Mouse (Mus musculus) c-Kit-negative CD71-positive TER-119-positive erythroid progenitor cells, embryonic 14.5 days (primary cell): ENCODE results near the gene Dmtf1.

Experiments
- DNase-seq: peaks from one replicate; pipeline ENCODE4 v3.0.0-alpha.2; 2013; ENCODE audit warnings: low read depth, low spot score

Gene Dmtf1

DNA sequence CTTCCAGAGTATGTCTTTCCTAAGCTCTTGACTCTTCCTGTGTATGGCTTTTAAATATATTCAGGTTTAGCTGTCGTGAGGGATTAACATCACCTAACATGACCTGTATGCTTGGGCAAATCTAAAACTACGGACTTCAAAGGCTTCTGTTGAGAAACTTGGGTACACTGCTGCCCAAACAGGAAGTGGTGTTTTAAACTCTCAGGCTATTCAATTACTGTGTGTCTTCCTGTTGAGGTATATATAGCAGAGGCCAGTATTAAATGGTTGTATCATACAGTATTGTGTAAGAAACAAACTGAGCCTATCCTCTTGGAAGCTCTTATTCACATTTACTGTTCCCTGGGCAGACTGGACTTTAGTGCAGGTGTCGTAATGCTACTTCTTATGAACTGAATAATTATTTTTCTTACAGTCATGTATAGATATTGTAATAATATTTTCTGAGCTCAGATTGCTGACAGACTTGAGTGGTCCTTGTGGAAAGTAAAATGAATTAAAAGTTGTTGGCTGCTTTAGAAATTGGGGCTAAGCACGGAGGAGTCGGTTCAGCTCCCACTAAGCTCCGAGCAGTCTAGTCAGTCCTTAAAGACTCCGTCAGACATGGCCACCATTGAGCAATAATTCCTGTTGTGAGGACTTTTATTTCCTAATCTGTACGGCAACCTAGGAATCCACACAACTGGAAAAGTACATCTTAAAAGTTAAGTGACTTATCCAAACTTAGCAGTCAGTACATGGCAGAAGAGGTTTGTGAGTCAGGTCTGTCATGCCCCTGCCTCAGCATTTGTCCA, 54.1 kb downstream of the Dmtf1 start:
- no peak for DNase-seq

GRCm38 (mm10) chr5:9106806-9107205, 54.8 kb downstream of the Dmtf1 start:
- no peak for DNase-seq

- no peak for DNase-seq
Measured at GRCm38 (mm10) chr5:9103958-9104357, 57.6 kb downstream of the Dmtf1 start.

GRCm38 (mm10) chr5:9102696-9103095, 58.9 kb downstream of the Dmtf1 start:
- DNase-seq, result no peak

DNA sequence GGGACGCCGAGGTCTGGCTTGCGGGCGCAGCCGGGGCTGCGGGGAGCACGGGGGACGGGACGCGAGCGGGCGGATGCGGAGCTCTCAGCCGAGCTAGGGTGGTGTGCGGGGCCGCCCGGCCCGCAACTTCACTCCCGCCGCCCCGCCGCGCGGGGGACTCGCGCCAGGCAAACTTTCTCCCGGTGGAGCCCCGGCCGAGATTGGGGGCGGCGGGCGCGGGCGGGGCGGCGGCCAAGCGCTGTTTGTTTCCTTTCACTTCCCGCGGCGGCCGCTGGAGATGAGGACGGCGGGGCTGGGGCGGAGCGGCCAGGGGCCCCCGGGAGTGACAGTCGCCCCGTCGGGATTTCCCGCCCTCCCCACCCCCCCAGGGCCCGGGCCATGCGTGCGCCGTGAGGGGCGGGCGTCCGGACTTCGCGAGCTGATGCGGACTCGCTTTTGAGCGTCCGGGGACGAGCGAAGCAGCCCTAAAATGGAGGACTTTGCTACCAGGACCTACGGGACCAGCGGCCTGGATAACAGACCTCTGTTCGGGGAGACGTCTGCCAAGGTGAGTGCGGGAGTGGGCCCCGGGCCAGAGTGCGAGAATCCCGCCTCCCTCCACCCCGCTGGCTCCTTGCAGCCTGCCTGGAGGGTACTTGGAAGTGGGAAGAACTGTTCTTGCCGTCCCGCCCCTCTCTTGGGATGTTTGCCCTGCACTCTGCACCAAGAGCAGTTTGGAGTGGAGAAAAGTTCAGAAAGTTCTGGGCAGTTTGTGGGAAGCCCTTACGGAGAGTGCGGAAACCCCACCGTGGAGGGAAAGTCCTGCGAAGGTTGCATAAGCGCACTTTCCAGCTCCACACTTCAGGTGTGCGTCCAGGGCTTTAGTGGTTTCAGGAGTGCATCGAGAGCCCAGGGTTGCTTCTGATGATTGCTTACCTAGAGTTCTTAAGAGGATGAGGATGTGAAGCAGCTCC, 60.5 kb downstream of the Dmtf1 start:
- no peak for DNase-seq

GRCm38 (mm10) chr5:9100207-9100848, 61.2 kb downstream of the Dmtf1 start, which contains the start of gene Tmem243:
Gene Tmem243 (plus strand): TSS chr5:9100668.
- no peak for DNase-seq

DNA sequence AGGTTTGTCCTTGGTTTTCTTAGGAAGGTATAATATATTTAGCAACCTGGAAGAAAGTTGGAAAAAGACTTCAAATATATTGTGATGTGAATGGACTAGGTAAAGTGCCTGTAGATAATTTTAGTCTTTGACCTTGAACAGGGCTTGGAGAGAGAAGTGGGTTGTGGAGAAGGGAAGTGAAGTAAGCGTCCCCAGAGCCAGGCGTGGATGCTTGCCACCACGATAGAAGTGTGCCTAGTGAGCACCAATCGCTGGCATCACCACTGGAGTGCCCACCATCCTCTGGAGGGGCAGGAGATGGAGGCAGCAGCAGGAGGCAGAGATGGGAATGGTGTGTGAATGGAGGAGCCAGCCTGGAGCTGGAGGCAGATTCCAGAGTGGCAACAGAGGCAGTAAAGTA, 68.1 kb downstream of the Dmtf1 start:
- no peak for DNase-seq

- no peak for DNase-seq
Measured at GRCm38 (mm10) chr5:9092716-9093115, 68.9 kb downstream of the Dmtf1 start.

GRCm38 (mm10) chr5:9090493-9091106, 71.0 kb downstream of the Dmtf1 start:
- DNase-seq, result no peak

DNA sequence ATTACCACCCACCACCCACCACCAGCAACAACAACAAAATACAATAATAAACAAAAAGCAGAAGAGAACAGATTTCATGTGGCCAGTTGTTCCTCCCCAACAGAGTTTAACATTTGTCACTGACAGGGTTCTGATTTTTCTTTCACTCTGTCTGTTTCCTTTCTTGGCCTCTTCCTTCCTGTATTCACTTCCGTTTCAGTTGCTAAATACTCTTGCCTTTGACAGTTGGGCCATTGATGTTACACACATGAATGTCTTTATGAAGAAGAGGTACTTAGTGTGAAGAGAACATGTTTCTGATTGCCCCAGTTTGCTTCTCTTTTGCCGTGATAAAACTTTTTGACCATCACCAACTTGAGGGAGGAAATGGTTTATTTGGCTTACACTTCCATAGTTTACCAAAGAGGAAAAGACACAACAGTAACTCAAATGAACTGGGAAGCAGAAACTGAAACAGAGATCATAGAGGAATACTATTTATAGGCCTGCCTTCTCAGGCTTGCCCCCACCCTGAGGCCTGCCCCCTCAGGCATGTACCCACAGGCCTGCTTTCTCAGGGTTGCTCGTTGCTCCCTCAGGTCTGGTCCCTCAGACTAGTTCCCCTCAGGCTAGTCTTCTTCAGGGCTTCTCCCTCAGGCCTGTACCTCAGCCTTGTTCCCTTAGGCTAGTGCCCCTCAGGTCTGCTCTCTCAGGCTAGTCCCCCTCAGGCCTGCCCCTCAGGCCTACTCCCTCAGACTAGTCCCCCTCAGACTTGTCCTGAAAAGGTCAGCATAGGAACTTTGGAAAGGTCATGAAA, 74.5 kb downstream of the Dmtf1 start:
- no peak for DNase-seq

GRCm38 (mm10) chr5:9079773-9080501, 81.6 kb downstream of the Dmtf1 start:
- no peak for DNase-seq

DNA sequence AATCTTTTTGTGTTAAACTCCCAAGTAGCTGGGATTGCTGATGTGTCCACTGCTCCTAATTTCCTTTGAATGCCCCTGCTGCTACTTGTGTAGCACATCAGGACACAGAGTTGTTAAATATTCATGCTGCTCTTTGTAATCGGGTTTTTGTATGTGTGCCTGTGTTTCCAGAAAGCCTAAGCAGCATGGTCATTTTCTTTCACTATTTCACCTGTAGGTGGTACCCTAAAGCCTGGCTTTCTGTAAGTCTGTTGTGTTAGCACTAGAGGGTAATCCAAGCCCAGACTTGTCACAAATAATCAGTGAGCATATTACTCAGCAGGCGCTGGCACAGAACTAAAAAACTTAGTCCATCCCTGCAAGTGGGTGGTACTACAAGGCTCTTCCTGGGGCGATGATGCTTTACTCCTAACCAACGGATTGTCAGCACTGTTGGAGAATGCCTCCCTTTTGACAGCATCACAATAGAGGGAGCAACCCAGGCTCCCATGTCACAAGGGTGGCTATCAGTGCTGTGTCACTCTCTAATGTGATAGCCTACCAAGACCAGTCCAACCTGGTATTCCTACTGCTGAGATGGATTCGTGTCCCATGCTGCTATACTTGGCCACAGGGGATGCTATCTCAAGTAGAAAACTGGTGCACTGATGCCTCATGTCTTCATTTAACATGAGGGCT, 88.3 kb downstream of the Dmtf1 start:
- no peak for DNase-seq

DNA sequence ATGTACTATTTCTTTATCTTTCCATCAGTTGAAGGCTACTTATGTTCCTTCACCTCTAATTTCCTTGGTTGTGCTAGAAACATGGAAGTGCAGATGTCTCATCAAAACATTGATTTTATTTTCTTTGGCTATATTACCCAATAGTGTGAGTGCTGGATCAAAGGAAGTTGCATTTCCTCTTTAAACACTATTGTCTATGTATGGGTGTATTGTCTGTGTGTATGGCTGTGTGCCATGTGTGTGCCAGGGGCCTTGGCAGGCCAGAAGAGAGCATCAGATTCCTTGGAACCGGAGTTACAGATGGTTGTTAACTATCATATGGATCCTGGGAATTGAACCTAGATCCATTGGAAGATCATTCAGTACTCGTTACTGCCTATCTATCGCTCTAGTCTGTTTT, 90.2 kb downstream of the Dmtf1 start:
- no peak for DNase-seq

DNA sequence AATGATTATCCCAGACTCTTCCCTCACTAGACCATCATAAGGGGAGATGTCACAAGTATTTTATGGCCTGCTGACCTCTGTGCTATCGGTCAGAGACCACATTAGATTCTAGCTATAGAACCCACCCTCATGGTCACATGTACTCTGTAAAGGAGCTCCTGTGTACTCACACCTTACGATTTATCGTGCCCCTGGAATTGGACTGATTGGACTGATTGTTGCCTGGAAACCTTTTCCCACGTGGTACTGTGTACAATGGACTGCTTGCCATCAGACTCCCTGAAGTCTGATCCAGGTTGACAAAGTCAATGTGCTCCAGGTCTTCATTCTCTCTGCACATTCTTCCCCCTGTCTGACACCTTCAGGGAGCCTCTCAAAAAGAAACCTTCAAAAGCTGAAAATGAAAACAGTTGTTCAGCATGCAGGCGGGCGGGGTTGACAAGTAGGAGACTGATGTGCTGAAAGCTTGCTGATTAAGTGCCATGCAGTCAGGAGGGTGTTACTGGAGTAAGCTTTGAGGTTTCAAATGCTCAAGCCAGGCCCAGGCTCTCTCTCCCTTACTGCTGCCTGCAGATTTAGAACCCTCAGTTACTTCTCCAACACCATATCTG, 91.9 kb downstream of the Dmtf1 start:
- no peak for DNase-seq

DNA sequence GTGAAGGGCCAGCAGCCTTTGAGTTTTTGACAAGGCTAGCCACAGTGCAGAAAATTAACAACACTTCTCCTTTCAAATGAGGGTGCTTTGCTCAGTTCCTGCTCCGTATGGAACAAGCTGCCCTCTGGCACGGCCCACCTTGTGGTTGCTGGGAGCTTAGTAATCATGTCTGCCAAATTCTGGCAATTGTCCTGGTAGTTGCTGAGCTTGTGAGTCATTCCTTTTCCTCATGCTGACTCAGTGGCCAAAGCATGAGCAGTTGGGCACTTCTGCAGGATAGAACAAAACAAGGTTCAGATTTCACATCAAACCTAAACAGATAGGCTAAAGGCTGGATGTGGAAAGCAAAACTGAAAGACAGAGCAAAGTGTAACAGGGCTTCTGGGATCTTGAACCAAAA, 92.7 kb downstream of the Dmtf1 start:
- no peak for DNase-seq
